Mouse (Mus musculus) ZHBTc4 (cell line): Measurements from ENCODE around the gene Siah1b.

Source experiments
- DNase-seq: peaks from one replicate; pipeline ENCODE4 v3.0.0-alpha.2; 2011; ENCODE audit warnings: low read depth, low spot score

The Siah1b gene

DNA sequence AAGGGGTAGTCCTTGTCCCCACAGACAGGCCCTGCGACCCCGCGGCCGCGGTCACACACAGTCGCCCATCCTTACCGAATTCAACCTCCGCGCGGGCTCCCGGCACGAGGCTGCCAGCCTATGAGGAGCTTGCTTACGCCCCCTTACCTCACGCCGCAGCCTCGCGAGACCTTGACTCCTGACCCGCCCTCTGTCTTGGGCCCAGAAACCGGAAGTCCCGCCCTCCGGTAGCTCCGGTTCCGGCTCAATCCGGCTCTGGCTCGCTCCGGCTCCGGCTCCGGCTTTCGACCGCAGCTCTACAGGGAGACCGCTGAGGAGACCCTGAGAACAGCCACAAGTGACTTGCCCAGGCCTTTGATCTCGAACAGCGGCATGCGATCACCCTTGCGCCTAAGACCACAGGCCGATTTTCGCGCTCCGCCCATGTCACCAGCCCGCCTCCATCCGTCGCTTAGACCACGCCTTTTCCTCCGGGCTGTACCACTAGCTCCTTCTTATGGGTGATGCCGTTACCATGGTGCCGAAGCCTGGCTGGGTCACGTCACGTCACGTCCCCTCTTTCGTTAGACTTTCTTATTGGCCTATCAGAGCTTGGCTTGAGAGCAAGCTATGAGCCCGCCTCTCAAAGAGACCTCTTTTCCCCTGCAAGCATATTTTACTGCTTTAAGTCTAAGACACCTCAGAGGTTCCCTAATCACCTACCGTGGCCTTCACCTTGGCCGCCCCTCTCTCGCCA lies at the start of gene Siah1b:
TSS of gene Siah1b (minus strand) at position 454 of the 736 bp plus-strand sequence.
- DNase-seq: peak; percentile 95

DNA sequence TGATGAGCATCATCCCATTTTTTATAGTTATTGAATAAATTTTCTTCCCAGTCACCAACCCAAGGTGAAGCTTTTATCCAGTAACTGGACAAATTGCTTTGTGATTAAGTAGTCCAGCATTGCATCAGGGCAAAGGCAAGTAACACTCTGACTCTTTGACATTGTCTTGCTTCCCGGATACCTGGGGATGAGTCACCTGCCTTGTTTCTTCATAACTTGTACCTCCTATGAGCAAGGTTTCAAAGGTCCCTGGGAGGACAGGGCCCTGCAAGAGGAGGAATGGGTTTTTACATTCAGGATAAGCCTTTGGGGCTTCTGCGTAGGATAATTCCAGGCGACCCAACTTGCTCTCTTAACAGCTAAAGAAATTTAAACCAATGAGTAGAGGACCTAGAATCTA lies 47.6 kb upstream of the Siah1b start:
- DNase-seq: no peak

DNA sequence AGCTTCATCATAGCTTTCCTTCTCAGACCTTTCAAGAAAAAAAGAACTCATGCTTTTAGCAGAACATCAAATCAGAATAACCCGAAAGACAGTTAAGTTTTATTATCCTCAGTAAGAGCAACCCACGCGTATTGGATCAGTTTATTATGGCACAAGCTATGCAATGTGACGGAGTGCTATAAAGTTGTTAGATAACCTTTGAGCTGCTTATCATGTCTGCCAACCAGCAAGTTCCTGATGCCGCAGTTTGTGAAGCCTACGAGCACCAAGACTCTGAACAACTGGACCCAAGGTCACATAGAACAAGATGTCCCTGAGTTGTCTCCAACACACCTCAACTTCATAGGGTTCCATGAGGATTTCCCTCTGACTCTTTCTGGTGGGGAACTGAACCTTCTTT lies 37.5 kb upstream of the Siah1b start:
- no peak for DNase-seq

DNA sequence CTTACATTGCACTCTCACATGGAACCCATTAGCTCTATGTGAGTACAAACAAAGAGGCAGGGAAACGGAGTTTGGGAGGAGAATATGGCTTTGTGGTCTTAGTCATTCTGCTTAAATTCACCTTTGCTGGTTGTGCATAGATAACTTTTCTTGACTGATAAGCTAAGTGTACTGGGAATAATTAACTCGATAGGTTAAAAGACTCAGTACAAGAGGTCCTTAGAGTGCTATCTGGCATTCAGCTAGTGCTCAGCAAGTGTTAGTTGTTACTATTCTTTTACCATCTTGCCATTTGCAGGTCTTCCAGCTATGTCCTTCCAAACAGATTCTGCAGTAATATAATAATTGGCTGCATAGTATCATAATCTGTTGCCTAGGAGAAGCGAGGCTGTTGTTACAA lies 34.9 kb upstream of the Siah1b start:
- DNase-seq: no peak

DNA sequence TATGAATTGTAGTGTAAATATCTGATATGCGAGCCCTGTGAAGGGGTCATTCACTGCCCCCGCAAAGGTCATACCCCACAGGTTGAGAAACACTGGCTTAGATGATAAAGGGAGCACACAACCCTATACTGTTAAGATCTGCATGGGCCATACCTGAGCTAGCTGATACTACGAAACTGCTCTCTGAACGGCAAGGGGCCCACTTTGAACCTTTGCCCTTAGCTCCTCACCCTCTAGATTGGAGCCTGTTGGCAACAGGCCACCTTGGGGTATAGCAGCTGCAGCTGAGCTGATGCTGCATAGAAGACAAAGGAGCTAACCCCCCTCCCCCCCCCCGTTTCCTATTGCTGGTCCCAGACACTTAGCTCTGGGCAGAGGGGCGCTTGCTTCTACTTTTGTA lies 26.4 kb upstream of the Siah1b start:
- DNase-seq: no peak

DNA sequence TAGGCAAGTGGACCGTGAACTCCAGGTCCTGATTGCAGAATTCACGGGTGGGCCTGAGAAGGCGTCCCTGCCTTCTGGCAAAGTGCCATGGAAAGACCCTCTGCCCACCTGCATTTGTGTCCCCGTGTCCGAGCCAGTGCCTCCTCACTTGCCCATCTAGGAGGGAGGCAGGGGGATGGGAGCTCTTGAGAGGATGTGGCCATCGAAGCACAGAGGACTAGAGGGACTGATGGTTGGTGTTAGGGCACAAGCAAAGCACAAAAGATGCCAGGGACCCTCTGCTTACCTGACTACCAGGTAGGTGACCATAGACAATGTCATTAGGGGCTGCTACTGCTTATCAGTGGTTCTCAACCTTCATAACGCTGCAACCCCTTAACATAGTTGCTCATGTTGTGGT lies 25.9 kb upstream of the Siah1b start:
- DNase-seq: no peak

DNA sequence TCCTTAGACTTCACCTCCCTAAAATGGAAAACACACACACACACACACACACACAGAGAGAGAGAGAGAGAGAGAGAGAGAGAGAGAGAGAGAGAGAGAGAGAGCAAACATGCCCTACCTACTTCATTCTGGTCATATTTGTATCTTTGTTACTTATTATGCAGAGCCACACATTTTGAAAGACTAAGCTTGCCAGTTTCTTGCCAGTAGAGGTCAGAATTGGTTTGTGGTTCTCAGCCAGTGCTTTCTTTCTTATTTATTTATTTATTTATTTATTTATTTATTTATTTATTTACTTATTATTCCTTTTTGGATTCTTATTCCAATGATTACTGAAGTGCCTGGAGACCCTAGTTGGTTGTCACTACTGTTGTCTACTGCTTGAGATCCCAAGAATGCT lies 25.2 kb upstream of the Siah1b start:
- DNase-seq: no peak

DNA sequence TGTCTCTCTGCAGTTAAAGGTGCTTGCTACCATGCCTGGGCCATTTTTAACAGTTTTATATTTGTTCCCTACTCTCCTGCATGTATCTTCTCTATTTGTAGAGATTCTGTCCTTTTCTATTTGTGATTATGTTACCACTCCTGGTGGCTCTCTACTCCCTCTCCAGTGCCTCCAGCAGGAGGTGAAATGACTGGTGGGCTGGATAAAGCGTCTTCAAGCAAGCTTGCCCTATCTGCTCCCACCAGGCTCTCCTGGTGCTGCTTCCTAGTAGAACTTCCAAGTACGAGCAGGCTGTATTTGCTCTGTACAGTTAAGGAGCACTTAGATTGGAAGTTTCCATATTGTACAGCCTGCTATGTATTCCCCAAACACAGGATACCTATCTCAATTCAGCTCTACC lies 19.5 kb upstream of the Siah1b start:
- DNase-seq: no peak

DNA sequence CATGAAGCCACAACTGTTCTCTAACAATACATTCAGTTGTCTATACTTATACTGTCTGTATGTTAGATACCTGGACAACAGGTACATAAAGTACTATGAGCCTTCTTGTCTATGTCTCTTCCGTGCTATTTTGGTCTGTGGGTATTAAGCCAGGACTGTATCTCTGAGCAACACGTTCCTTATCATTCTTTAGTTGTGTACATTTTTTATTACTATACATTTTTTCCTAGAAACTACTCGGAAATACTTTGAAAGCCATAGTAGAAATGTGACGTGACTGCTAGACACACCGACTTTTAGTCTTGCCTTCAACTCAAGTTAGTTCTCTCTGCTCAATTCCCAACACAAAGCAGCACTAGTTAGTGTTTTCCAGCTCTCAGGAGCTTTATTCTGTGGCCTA lies 17.1 kb upstream of the Siah1b start:
- DNase-seq: no peak

DNA sequence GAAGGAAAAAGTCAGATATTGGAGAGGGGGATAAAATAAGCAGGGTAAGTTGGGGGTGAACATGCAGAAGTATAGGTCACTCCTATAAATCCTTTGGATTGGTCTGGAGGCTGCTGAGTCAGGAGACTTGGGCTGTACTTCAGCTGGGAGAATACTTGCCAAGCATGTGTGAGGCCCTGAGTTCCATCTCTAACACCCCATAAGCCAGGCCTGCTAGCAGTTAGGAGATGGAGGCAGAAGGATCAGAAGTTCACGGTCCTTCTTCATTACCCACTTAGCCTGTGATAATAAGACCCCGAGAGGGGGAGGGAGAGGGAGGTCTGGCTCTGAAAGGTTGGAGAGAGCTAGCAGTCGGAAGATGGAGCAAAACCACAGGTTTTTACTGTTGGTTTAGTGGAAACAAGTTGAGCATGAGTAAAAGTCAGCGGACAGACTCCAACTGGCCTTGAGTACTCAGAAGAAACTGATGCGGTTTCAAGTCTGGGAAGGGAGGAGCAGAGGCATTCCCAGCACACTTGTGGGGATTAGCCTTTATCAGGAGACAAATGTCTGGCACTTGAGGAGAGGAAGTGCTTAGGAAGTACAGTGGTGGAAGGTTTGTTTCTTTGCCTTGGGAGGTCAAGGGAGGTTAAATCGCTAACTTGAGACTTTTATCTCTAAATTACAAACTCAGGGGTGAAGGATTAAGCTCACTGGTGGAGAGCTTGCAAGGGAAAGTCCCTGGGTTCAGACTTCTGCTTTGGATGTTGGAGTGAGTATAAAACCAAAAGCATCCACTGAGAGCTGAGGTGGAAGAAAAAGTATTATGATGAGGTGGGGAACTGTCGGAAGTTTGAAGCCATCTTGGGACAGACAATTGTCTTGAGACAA lies 16.2 kb upstream of the Siah1b start:
- DNase-seq: no peak

DNA sequence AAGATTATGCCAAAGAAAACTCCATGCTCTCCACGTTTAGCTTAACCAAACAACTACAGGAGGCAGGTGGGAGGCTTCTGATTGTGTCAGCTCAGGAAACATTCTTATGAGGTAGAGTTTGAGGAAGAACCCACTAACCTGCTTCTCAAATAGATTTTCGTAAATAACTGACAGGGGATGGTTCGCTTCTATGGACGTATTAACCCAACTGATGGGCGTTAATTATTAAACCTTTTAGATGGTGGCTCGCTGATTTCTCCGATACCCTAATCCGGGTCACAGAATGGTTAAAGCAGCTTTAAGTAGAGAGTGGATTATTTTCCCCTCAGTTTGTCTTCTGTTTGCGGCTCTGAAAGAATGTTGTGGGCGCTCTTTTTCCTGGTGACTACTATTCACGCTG lies 13.6 kb upstream of the Siah1b start:
- DNase-seq: no peak

DNA sequence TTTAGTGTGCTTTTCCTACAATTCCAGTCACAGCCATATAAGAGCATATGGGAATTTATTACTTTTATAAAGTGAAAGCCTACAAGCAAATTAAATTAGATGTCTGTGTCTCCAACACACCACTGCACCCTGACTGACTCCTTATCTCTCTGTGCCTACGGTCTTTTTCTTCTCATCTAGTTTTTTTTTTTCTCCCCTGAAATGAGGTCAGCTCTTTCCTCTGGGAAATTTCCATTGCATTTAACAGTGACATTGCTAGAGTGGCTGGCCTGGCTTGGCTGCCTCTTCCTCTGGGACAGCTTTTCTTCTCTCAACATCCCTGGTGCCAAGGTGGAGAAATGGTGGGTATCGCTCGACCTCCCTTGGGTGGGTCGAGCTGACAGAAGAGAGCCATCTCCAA lies 12.3 kb upstream of the Siah1b start, which contains the start of gene Cltrn:
TSS of gene Cltrn (plus strand) at position 249 of the 400 bp plus-strand sequence.
- DNase-seq: no peak

DNA sequence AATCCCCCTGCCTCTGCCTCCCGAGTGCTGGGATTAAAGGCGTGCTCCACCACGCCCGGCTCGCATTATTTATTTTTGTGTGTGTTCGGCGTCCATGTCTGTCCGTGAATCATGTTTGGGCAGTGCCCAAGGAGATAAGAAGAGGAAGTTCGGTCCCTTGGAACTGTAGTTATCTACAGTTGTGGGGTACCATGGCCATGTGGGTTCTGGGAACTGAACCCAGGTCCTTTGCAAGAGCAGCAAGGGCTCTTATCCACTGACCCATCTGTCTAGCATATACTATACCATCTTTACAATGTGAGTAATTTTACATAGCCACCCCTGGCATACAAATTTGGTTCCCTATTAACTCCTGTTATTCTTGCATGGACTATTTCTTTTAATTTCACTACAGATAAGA lies 5.7 kb upstream of the Siah1b start:
- DNase-seq: no peak

DNA sequence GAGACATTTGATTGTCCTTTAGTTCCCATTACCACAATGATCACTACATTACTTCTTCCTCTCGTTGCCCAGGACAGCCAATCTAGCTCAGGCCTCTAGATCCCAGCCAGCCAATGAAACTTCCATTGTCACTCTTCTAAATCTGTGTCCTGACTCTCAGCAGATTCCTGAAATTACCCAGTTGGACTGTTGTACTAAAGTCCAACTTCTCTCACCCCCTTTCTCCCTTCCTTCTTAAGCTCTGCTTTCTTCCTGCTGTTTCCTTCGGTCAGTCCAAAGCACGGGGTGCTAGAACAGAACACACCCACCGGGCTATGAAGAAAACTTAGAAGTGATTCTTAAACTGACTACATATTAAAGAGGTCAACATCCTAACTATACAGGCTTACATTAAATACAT lies 7.3 kb downstream of the Siah1b start:
- no peak for DNase-seq

DNA sequence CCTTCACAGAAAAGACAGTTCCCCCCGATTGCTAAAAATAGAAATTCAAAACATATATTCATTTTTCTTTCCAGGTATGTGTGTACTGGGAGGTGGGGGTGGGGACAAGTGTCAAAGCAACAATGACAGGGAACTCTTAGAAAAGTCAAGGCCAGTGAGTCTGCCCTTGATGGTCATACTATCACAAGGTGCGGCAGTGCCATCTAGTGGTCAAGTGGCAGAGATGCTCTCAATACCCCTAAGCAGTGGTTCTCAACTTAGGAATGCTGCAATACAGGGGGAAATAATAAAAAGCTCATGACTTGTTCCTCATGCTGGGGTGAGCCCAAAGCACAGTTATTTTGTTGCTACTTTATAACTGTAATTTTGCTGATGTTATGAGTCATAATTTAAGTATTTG lies 10.1 kb downstream of the Siah1b start:
- peak; percentile 78 for DNase-seq

DNA sequence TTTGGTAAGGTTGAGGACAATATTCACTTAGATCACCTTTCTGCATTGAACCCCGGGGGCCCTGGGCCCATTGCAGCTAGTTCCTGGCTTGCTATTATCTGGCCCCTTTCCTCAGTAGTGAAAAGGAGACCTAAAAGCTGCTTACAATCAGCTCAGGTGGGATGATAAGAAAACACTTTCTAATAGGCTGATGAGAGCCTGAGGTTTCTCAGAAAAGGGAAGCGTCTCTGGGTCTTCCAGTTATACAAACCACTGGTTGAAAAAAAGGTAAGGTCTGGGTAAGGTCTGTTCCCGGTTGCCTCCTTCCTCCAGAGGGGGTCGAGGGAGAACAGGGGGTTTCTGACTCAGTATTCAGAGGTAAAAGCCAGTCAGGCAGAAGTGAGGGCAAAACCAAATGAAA lies 17.2 kb downstream of the Siah1b start:
- no peak for DNase-seq

DNA sequence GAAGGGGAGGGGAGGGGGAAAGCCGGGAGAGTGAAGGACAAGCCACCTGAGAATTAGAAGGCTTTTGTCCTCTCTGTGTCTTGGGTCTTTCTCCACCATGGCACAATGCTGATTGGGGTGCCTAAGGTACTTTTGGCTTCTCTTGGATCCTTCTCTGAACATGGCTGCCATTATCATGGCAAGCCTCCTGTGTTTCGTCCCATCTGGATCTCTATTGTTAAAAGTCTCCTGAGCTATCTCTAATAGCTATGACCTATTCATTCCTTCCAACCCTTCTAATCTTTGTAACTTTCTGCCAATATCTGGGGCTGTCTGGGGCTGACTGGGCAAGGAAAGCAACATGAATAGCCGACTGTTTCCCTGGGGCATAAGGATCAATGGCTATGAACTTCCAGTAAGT lies 17.8 kb downstream of the Siah1b start:
- no peak for DNase-seq

DNA sequence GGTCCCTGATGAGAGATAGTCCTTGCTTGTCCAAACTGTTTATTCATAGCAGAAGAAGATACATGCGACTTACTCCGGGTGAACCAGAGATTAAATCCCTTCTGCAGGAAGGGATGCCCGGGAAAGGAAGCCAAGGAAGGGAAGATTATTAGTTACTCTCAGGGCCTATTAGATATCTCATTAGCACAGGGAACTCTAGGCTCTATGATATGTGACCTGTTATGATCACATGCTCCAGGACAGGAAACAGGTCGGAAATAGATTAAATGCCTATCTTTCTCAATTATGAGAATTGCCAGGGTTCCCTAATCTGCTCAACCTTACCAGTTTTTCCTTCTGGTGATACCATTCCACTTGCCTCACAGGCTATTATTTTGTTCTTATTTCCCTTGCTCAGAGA lies 20.6 kb downstream of the Siah1b start:
- no peak for DNase-seq

DNA sequence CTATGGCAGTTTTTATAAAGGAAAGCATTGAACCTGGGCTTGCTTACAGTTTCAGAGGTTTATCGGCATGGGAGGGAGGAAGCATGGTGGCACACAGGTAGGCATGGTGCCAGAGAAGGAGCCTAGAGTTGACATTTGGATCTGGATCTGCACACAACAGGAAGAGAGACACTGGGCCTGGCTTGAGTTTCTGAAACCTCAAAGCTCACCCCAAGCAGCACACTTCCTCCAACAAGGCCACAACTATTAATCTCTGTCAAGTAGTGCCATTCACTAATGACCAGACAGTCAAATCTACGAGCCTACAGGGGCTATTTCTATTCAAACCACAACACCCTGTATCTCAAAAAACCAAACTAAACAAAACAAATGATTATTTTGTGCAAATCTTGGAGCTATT lies 29.6 kb downstream of the Siah1b start:
- no peak for DNase-seq

DNA sequence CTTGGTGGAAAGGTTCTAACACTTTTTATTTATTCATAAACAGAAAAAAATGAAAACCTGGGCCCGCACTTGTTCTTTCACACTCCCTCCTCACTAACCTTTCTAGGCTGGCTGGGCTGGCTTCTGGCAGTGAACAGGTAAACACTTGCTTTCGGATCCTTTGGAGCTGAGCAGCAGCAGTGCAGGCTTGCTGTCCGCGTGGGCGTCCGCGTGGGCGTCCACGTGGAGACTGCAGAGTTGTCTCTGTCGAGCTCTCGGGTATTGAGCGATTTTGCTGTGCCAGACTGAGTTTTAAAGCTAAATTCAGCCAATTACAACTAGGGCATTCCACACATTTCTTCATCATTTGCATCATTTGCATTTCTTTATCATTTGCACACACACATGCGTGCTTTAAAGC lies 34.2 kb downstream of the Siah1b start:
- no peak for DNase-seq

DNA sequence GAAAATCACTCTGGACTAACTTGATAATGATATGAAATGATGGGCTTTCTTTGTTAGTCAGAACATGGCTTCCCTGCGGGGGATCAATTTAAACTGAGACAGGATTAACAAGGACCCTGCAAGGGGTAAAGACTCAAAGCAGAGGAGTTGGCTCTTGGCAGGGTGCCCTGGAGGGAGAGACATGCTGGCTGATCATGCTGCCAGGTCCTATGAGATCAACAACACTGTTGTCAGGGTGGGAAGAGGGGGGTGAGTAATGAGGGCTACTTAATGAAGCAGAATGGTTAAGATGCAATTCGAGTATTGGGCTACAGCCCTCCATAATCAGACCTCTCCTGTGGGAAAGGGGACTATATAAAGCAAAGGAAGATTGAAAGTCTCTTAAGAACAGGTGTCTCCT lies 37.4 kb downstream of the Siah1b start:
- no peak for DNase-seq

DNA sequence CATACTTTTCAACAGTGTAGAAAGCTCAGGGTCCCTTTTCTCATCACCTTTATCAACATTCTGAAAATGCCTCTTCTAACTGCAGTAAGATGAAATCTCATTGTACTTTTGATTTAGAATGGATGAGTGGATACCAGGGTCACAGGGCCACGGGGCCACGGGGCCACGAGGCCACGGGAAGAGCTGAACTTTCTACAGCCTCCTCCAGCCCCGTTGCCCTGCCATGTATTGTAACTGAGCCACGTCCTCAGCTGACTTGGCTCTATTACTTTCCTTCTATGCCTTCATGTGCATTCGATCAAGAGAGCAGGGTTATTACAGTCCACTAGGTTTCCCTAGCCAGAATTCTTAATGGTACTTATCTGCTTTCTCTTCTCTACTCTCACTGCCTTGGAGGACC lies 40.4 kb downstream of the Siah1b start:
- DNase-seq: no peak

DNA sequence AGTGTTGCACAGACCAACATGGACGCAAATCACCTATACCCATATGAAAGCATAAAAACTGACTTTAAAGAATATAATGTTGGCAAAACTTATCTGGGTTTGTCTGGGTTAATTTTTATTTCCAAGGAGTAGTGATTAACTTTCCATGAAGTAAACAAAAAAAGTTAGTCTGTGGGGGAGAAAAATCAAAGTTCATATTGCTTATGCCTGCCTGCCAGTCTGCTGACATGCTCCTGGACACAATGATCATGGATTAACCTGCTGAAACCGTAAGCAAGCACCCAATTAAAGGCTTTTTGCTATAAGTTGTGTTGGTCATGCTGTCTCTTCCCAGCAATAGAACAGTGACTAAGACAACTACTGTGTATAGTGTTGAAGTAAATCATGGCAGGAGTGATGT lies 40.9 kb downstream of the Siah1b start:
- DNase-seq: no peak
